Mouse (Mus musculus): Measurements from ENCODE around the gene Cldn15.

The Cldn15 gene

DNA sequence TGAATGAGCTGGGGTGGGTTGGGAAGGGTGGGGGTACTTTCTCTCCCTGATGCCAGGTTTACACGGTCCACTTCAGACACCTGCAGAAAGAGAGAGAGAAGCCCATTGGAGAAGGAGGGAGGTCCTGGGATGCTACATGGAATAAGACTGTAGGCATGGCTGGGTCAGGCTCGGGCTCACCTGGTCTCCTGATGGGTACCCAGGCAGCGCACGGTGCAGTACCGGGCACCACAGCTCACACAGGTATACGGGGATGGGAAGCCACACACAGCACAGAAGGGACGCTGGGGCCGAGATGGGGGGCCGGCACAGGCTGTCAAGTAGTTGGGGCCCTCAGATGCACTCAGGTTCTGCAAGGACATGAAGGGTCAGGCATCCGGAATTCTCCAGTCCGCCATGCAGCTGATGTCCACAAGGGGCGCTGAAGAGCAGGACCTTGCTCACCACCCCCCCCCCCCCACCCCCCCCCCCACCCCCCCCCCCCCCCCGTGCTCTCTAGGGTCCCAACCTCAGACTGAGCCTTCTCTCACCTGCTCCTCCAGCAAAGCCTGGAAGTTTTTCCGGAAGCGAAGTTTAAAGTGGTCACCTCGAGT lies 16.0 kb downstream of the Cldn15 start:
- DNase-seq (ENCODE audit: low read depth, low spot score), result no peak

DNA sequence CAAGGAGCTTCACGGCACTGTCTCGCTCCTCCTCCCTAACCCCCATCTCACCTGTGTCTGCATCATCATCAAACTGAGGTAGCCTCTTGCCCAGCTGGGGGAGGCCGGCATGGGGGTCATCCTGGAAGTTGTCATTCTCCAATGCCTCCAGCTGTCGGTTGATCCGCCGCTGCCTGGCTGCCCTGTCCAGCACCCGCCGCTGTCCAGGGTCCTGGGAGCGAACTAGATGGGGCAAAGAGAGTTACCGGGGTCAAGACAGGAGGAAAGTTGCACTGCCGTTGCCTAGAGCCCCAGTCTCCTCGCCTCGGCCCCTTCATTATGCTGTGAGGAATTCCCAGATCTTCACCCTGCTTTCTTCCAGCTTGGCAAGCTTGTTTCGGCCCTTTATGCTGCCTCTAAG lies 18.4 kb downstream of the Cldn15 start:
- no peak for DNase-seq (ENCODE audit: low read depth, low spot score)

DNA sequence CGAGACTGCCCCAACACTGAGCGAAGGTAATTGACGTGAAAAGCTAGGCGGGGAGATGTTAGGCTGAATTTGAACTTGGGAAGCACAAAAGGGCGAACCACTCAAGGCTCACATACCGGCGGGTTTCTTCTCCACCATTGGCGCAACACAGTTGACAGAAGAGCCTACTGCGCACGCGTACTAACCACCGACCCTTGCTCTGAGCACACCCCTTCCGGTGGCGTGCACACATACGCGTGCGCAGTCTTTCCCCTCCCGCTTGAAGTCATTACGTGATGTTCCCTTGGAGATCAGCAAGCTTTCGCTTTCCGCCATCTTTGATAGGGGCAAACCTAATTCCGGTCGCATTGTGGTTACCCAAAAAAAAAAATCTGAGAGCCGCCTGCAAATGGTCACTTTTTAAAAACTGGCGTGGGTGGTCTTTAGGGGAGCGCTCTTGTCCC lies 20.3 kb downstream of the Cldn15 start, which contains the start of gene Plod3:
Plod3 (plus strand) TSS at position 325 of the 443 bp plus-strand sequence.
- DNase-seq (ENCODE audit: low read depth, low spot score), result peak; percentile 99

DNA sequence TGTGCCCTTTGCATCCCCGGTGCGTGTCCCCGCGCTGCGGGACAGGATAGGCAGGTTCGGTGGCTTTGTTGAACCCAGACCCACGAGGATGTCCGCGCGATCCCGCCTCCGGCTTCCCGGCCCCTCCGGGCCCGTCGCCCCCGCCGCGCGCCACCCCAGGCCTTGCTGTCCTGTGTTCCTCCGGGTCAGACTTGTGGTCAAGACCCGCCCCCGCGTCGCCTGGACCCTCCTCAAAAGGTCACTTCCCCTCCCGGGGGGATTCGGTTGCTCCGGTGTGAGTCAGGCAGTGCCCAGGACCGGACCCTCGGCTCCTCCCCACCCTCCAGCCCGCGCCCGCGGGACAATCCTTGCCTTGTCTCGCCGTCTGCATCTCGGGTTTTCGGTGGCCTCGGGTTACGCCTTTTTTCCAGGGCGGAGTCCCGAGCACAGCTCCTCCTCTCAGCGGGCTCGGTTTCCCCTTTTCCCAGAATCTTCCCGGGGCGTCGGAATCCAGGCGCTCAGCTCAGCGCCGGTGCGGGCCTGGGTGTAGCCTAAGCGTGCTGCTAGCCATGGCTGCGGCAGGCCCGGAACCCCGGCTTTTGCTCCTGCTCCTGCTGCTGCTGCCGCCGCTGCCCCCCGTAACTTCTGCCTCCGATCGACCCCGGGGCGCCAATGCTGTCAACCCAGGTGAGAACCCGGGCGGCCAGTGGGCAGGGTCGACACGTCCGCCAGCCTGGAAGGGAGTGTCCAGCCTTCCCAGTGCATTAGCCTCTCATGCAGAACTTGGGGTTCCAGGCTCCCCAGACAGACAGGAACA lies 20.9 kb downstream of the Cldn15 start:
- DNase-seq (ENCODE audit: low read depth, low spot score), result peak; percentile 50

DNA sequence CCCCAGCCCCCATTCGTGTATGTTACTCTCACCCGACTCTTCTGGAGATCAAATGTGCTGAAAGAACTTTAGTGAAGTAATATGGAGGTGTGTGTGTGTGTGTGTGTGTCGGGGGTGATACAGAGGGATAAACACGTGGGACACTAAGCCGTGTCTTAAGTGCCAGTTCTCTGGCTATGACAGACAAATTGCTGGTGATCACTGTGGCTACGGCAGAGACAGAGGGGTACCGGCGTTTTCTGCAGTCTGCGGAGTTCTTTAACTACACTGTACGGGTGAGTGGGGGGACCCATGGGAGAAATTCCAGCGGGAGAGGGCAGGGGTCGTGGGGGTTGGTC lies 21.5 kb downstream of the Cldn15 start, which contains the start of gene Znhit1:
Znhit1 (minus strand) TSS at position 88 of the 338 bp plus-strand sequence.
- DNase-seq (ENCODE audit: low read depth, low spot score), result no peak

DNA sequence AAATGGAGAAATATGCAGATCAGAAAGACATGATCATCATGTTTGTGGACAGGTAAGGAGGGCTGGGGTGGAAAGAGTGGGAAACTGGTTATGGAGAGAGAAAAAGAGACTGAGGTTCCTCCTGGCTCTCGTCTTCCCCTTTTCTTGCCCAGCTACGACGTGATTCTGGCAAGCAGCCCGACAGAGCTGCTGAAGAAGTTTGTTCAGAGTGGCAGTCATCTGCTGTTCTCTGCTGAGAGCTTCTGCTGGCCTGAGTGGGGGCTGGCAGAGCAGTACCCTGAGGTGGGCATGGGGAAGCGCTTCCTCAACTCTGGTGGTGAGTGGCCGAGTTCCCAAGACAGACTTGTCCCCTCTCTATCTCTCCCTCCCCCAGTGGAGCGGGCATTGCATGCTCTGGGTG lies 22.0 kb downstream of the Cldn15 start:
- no peak for DNase-seq (ENCODE audit: low read depth, low spot score)

DNA sequence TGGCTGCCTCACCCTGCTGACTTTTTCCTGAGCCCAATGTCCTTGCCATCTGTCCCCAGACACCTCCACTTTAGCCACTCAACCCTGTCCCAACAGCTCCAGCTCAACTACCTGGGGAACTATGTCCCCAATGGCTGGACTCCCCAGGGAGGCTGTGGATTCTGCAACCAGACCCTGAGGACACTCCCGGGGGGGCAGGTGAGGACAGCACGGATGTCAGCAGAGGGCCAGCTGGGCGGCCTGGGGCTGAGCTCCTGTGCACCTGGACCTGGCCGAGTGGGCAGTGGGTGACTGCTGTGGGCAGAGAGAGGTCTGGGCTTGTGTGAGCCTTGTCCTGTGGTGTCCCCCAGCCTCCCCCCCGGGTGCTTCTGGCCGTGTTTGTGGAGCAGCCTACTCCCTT lies 23.4 kb downstream of the Cldn15 start:
- DNase-seq (ENCODE audit: low read depth, low spot score), result no peak

DNA sequence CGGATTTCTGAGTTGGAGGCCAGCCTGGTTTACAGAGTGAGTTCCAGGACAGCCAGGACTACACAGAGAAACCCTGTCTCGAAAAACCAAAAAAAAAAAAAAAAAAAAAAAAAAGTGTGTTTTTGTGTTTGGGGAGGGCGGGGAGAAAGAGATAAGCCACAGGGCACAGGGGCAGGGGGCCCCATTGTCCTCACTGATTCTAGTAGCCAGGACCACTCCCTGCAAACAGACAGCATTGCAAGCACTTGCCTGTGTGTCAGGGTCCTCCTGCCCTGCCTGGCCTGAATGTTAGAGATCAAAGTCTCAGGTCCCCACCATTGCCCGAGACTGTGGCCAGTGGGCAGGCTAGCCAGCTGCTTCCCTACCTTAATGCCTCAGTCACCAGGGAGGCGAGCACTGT lies 33.0 kb downstream of the Cldn15 start:
- no peak for DNase-seq (ENCODE audit: low read depth, low spot score)

DNA sequence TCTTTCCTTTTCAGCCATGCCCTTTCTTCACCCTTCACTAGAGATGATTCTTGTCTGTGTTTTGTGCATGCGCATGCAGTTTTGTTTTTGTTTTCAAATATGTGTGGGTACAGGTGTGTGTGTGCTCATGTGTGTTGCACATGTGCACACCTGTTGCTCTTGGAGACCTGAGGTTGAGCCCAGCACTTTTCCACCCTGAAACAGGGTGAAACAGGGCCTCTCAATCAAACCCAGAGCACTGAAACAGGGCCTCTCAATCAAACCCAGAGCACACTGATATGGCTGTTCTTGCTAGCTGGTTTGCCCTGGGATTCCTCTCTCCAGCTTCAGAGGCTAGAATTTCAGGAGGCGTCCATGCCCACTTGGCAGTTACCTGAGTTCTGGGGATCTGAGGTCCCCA lies 34.2 kb downstream of the Cldn15 start:
- no peak for DNase-seq (ENCODE audit: low read depth, low spot score)

DNA sequence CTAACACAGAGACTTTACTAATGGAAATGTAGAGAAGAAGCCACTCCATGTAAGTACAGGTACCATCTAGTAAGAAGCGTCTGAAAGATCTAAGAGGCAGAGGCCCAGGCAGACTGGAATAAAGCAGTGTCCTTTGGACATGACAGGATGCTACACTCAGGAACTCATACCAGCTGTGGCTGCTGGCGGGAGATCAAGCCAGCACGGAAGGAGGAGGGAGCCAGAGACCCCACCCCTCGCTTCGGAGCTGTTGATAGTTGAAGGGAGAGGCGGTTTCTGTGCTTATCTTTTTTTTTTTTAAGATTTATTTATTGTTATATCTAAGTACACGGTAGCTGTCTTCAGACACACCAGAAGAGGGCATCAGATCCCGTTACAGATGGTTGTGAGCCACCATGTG lies 40.9 kb downstream of the Cldn15 start:
- no peak for DNase-seq (ENCODE audit: low read depth, low spot score)

DNA sequence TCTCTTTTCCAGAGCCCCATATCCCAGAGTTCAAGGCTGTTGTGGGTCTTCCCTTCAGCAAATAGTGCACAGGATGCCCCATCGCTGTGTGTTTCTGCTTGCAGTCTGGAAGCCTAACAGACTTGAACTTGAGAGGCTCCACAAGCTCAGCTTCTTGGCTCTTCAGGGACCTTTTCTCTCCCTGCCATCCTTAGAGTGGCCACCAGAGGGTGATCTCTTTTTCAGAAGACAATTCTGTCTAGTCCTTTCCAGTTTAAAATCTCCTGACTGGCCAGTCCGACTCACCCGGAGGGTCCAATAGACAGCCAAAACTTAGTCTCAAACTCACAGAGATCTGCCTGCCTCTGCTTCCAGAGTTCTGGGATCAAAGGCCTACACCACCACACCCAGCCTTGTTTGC lies 43.6 kb downstream of the Cldn15 start:
- no peak for DNase-seq (ENCODE audit: low read depth, low spot score)

DNA sequence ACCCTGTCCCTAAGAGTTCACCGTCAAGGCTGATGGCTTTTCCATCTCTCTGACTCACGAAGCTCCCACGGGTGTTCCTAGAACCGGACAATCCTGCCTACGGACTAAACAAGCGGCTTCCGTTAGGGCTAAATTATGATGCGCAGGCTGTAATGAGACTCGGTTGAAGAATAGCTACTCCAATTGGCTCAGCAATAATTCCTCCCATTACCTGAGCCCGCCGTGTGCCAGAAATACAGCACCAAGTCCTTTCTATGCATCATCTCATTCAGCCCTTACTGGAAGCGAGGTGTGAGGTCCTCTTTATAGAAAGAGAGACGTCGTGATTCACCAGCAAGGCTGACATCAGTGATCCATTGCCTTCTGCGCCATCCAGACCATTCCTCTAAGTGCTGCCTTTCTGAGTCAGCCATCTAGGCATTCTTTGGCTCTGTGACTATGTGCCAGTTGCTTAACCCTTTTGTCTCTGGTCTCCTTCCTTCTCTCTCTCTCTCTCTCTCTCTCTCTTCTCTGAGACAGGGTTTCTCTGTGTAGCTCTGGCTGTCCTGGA lies 46.1 kb downstream of the Cldn15 start:
- no peak for DNase-seq (ENCODE audit: low read depth, low spot score)

DNA sequence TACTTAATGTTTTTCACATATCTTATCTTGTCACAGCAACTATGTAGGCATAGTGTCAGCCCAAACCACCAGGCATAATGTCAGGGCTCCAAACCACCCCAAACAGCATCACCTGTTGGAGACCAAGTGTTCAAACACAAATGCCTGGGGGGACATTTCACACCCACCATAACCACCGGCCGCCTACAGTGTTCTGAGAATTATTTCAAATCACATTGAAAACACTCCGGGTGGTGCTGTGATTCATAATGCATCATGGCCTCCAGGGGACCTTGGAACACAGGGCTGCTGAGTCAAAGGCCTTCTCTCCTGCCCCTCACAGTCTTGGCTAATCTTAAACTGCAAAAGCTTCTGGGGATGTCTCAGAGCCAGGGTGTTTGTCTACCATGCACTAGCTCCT lies 49.5 kb downstream of the Cldn15 start:
- no peak for DNase-seq (ENCODE audit: low read depth, low spot score)

DNA sequence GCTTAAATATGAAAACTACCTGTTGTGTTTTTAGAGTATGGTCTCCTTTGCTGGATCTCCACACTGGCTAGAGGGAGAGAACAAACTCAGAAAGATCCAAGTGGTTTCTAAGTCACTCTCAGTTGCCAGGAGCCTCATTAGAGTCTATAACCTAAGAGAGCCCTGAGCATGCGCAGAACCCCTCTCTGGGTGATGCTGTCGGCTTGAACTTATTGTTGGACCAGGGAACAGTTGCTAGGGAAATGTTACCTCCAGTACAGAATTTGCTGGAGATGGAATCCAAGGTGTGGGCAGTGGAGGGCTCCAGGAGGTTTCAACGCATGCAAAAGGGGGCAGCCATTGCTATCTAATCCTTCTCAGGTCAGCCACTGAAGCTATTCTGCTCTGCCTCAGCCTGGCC lies 57.9 kb downstream of the Cldn15 start:
- no peak for DNase-seq (ENCODE audit: low read depth, low spot score)

DNA sequence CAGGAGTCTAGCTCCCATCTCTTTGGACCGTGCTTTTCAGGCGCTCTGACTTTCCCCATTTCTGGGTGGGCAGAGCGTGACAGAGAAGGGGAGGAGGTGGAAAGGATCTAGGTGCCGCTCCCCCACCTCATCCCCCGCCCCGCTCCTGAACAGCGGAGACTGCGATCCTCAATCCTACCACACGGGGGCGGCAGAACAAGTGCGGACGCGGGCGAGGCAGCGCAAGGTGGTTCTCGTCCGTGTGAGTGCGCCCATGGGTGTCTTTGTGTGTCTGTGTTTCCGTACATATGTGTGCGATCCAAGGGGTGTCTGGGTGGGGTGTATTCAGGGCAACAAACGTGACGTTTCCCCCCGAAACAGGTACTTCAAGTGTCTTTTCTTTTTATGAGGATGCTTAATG lies 58.7 kb downstream of the Cldn15 start:
- no peak for DNase-seq (ENCODE audit: low read depth, low spot score)
